Mouse (Mus musculus): ENCODE results near the gene Gm5741. TPM values are rescaled to one million over a fixed set of nuclear protein-coding genes. Genes with fewer than 3 reads are reported as not detected.
A peak's percentile ranks its signal among the peaks of the same experiment; 100 is the strongest.

The Gm5741 gene
- polyA plus RNA-seq, 1 experiment from 2014 or later, result 1.7 TPM

DNA sequence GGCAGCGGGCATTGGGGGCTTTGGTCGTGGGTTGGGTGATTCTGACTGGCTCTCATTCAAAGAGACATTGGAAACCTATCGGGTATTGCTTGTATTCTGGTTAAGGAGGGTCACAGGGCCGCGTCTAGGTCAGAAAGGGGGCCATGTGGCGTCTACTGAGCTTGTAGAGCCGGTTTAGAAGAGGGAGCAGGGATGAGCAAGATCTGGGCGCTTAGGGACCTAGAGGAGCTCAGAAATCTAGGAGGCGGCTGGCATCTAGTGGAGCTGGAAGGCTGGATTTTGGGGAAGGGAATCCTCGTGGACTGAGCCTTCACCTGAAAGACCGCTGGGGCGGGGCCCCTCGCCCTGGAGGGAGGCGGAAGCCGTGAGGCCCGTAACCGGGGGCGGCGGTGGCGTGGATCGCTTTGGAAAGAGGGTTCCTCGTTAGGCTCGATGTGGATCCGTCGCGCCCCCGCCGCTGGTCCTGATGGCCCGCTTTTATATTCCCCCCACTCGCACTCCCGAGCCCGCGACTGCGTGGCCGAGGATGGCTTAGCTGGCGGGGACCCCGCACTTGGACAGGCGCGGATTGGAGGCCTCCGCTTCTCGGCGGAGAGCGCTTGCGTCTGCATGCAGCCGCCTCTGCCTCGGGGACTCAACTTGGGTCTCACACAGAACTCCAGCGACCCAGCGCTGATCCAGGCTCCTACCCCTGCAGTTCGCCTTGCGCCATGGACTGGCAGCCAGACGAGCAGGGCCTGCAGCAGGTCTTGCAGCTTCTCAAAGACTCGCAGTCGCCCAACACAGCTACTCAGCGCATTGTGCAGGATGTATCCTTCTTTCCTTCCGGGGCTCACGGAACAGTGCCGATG lies 29.9 kb downstream of the Gm5741 start:
- no peaks in the 10 kb centered on the region for H3K27me3 ChIP-seq (ENCODE audit: control insufficient read depth, insufficient read depth, low read length)
- WGBS, result under 1% methylated on average over 56 of the region's 57 CpGs
- H3K4me2 ChIP-seq (ENCODE audit: low read length), result peak overlapping the region; percentile 98
- no peaks in the 10 kb centered on the region for H3K9me3 ChIP-seq (ENCODE audit: control insufficient read depth, low read length)
- H3K27ac ChIP-seq (replicated peaks; ENCODE audit: low read depth, low read length), result peak overlapping the region; percentile 97
- H3K4me3 ChIP-seq (replicated peaks; ENCODE audit: low read depth, low read length), result peak overlapping the region; percentile 81
- peak overlapping the region; percentile 87 for H3K9ac ChIP-seq (replicated peaks; ENCODE audit: low read length)
- peaks cover 36% of the 10 kb centered on the region for H3K36me3 ChIP-seq (ENCODE audit: control insufficient read depth, insufficient read depth, low read length)
- DNase-seq, result peak; percentile 61
- peaks cover 24% of the 10 kb centered on the region for H3K4me1 ChIP-seq (ENCODE audit: control insufficient read depth, insufficient read depth, low read length)
- no peak for ATAC-seq (ENCODE audit: low FRiP score, low TSS enrichment)

DNA sequence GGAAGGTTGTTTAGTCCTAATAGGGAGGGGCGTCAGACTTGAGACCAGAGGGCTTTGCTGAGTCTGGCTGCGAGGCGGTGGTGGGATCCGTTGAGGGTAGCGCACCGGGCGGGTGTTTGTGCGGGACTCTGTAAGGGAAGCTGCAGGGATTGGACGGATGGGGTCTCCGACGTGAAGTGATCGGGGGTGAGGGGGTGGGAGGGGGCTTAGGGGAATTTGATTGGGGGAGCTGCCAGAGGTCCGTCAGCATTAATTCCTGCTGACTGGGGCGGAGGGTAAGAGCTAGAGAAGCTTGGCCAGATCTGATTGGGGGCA lies 30.5 kb downstream of the Gm5741 start:
- Histone ChIP-seq H3K36me3 (ENCODE audit: control insufficient read depth, insufficient read depth, low read length) (peaks cover 37% of the 10 kb centered on the region), H3K4me1 (ENCODE audit: control insufficient read depth, insufficient read depth, low read length) (peaks cover 24% of the 10 kb centered on the region), H3K27me3 (ENCODE audit: control insufficient read depth, insufficient read depth, low read length) (no peaks in the 10 kb centered on the region), H3K4me3 (replicated peaks; ENCODE audit: low read depth, low read length) (peak overlapping the region; percentile 81), H3K9me3 (ENCODE audit: control insufficient read depth, low read length) (no peaks in the 10 kb centered on the region), H3K9ac (replicated peaks; ENCODE audit: low read length) (peak overlapping the region; percentile 87), H3K27ac (replicated peaks; ENCODE audit: low read depth, low read length) (peak overlapping the region; percentile 97), H3K4me2 (ENCODE audit: low read length) (peak overlapping the region; percentile 98)
- WGBS, result under 1% methylated on average over 14 of the region's 14 CpGs
- peak; percentile 75 for DNase-seq
- peak; percentile 61 for ATAC-seq (ENCODE audit: low FRiP score, low TSS enrichment)

DNA sequence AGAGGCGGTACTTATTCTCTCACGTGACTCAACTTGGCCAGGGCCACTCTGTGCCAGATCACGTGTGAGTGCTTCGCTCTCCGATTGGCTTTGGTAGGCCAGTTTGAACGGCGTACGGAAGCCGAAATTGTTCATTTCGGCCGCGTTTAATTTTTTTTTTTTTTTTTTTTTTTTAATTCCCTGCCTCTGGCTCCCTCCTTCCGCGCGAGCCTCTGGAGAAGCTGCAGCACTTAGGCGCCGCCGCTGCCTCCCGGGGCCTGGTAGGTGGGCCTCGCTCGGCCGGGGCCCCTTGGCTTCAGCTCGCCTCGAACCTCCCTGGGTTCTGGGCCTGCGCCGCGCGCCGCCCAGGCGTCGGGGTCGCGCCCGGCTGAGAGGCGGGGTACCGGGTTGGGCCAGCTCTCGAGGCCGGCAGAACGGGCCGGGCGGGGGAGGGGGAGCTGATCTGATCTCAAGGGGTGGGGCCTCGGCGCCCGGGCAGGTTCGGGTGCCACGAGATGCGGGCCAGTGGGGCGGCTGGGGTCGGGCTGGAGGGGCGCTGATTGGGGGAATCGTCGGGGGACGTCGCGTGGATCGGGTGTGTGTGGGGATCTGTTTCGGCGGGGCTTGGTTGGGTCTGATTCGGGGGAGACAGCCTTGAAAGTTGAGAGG lies 30.9 kb downstream of the Gm5741 start, which contains the start of gene Tnpo2:
TSS of gene Tnpo2 (plus strand) at position 198 of the 648 bp plus-strand sequence.
- ATAC-seq (ENCODE audit: low FRiP score, low TSS enrichment) (peak; percentile 94), DNase-seq (peak; percentile 96)
- Histone ChIP-seq H3K36me3 (ENCODE audit: control insufficient read depth, insufficient read depth, low read length) (peaks cover 36% of the 10 kb centered on the region), H3K4me1 (ENCODE audit: control insufficient read depth, insufficient read depth, low read length) (peaks cover 24% of the 10 kb centered on the region), H3K9ac (replicated peaks; ENCODE audit: low read length) (peak within 1 kb of the TSS; percentile 87), H3K4me3 (replicated peaks; ENCODE audit: low read depth, low read length) (peak within 1 kb of the TSS; percentile 81), H3K4me2 (ENCODE audit: low read length) (peak within 1 kb of the TSS; percentile 98), H3K9me3 (ENCODE audit: control insufficient read depth, low read length) (no peaks in the 10 kb centered on the region), H3K27ac (replicated peaks; ENCODE audit: low read depth, low read length) (peak within 1 kb of the TSS; percentile 97), H3K27me3 (ENCODE audit: control insufficient read depth, insufficient read depth, low read length) (no peaks in the 10 kb centered on the region)
- under 1% methylated on average over 59 of the region's 59 CpGs for WGBS

DNA sequence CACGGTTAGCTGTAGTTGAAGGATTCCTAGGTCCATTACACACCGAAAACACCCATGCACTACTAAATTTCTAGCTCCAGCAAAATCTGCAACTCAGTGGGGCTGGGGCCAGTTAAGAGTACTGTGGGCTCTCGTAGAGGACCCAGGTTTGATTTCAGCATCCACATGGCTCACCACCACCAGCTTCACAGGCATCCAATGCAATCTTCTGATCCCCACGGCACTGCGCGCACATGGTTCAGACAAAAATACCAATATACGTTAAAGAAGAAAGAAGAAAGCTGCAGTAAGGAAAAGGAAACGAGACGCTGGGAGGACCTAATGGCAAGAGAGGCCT lies 31.4 kb downstream of the Gm5741 start:
- ATAC-seq (ENCODE audit: low FRiP score, low TSS enrichment), result peak; percentile 46
- Histone ChIP-seq H3K4me2 (ENCODE audit: low read length) (peak overlapping the region; percentile 98), H3K9ac (replicated peaks; ENCODE audit: low read length) (peak overlapping the region; percentile 65), H3K27ac (replicated peaks; ENCODE audit: low read depth, low read length) (peak overlapping the region; percentile 65), H3K27me3 (ENCODE audit: control insufficient read depth, insufficient read depth, low read length) (no peaks in the 10 kb centered on the region), H3K4me1 (ENCODE audit: control insufficient read depth, insufficient read depth, low read length) (peaks cover 24% of the 10 kb centered on the region), H3K36me3 (ENCODE audit: control insufficient read depth, insufficient read depth, low read length) (peaks cover 36% of the 10 kb centered on the region), H3K4me3 (replicated peaks; ENCODE audit: low read depth, low read length) (peak overlapping the region; percentile 81), H3K9me3 (ENCODE audit: control insufficient read depth, low read length) (no peaks in the 10 kb centered on the region)
- under 1% methylated on average over 9 of the region's 9 CpGs for WGBS
- no peak for DNase-seq

DNA sequence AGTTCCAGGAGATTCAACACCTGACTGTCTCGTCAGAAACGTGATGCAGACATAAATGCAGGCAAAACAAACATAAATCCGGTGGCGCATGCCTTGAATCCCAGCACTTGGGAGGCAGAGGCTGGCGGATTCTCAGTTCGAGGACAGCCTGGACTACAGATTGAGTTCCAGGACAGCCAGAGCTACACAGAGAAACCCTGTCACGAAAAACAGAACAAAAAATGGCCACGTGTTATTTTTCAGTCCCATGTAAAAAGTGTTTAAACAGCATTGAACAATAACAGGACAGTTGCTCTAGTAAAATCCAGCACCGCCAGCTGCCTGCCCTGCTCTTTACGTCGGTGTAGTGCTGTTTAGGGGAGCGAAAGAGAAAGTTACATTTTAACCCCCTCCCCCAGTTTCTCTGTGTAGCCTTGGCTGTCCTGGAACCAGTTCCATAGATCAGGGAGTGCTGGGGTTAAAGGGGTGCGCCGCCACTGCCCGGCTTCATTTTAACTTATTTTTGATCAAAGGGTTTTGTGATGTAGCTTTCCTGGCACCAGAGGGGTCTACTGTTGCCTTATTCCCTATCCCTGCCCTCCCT lies 32.0 kb downstream of the Gm5741 start:
- peaks cover 35% of the 10 kb centered on the region for H3K36me3 ChIP-seq (ENCODE audit: control insufficient read depth, insufficient read depth, low read length)
- no peaks in the 10 kb centered on the region for H3K9me3 ChIP-seq (ENCODE audit: control insufficient read depth, low read length)
- WGBS, result 1% methylated on average over 15 of the region's 15 CpGs
- peak overlapping the region; percentile 65 for H3K9ac ChIP-seq (replicated peaks; ENCODE audit: low read length)
- H3K27me3 ChIP-seq (ENCODE audit: control insufficient read depth, insufficient read depth, low read length), result no peaks in the 10 kb centered on the region
- DNase-seq (peak; percentile 29), ATAC-seq (ENCODE audit: low FRiP score, low TSS enrichment) (no peak)
- peak overlapping the region; percentile 98 for H3K4me2 ChIP-seq (ENCODE audit: low read length)
- peaks cover 24% of the 10 kb centered on the region for H3K4me1 ChIP-seq (ENCODE audit: control insufficient read depth, insufficient read depth, low read length)
- peak overlapping the region; percentile 81 for H3K4me3 ChIP-seq (replicated peaks; ENCODE audit: low read depth, low read length)
- peak overlapping the region; percentile 65; the same call in 1 of the 2 replicates for H3K27ac ChIP-seq (replicated peaks; ENCODE audit: low read depth, low read length)

DNA sequence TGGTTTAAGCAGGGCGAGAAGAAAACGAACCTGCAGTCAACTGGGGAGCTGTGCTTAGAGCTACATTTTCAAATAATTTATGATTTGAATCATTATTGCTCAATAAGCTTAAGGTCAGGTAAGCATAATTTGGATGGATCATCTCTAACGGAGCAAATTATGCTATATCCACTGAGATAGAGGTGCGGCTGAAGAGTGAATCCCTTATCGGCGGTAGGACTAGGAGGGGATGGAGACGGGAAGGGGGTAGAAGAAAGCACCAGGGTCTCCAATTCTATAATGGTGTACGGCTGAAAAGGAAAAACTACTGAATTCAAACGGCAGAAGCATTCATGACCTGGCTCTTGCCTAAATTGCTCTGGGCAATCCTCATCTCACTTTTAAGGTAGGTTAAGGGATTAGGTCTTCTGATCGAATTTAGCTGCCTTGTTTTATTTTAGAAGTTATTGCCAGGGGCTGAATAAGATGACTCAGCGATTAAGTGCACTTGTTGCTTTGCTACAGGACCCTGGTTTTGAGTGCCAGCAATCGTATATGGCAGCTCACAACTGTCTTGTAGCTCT lies 32.5 kb downstream of the Gm5741 start:
- H3K4me1 ChIP-seq (ENCODE audit: control insufficient read depth, insufficient read depth, low read length), result peaks cover 24% of the 10 kb centered on the region
- no peak for DNase-seq
- no peaks in the 10 kb centered on the region for H3K9me3 ChIP-seq (ENCODE audit: control insufficient read depth, low read length)
- H3K4me3 ChIP-seq (replicated peaks; ENCODE audit: low read depth, low read length), result peak overlapping the region; percentile 81
- H3K9ac ChIP-seq (replicated peaks; ENCODE audit: low read length), result no peak overlapping the region
- no peaks in the 10 kb centered on the region for H3K27me3 ChIP-seq (ENCODE audit: control insufficient read depth, insufficient read depth, low read length)
- WGBS, result 7% methylated on average over 12 of the region's 12 CpGs
- H3K4me2 ChIP-seq (ENCODE audit: low read length), result peak overlapping the region; percentile 98
- ATAC-seq (ENCODE audit: low FRiP score, low TSS enrichment), result no peak
- no peak overlapping the region for H3K27ac ChIP-seq (replicated peaks; ENCODE audit: low read depth, low read length)
- H3K36me3 ChIP-seq (ENCODE audit: control insufficient read depth, insufficient read depth, low read length), result peaks cover 35% of the 10 kb centered on the region

DNA sequence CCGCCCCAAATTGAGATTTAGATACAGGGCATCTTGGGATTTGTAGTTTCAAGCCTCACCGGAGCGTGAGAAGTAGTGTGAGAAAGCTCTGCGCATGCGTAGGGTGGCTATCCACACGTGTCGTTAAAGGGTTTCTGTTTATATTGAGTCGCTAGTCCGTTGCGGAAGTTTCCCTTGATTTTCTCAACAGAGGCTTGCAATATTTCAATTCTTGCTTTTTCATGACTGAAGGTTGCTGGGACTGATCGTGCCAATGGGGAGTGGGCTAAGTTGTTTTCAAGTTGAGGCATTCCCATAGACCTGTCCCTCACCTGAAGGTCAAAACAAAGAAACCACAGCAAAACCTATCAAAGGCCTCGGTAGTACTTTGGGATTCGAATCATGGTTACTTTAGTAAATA lies 33.0 kb downstream of the Gm5741 start:
- H3K4me1 ChIP-seq (ENCODE audit: control insufficient read depth, insufficient read depth, low read length), result peaks cover 24% of the 10 kb centered on the region
- DNase-seq (peak; percentile 89), ATAC-seq (ENCODE audit: low FRiP score, low TSS enrichment) (no peak)
- peak overlapping the region; percentile 98 for H3K4me2 ChIP-seq (ENCODE audit: low read length)
- WGBS, result 2% methylated on average over 13 of the region's 13 CpGs
- no peaks in the 10 kb centered on the region for H3K27me3 ChIP-seq (ENCODE audit: control insufficient read depth, insufficient read depth, low read length)
- no peak overlapping the region for H3K27ac ChIP-seq (replicated peaks; ENCODE audit: low read depth, low read length)
- H3K4me3 ChIP-seq (replicated peaks; ENCODE audit: low read depth, low read length), result peak overlapping the region; percentile 81
- no peak overlapping the region for H3K9ac ChIP-seq (replicated peaks; ENCODE audit: low read length)
- peaks cover 39% of the 10 kb centered on the region for H3K36me3 ChIP-seq (ENCODE audit: control insufficient read depth, insufficient read depth, low read length)
- no peaks in the 10 kb centered on the region for H3K9me3 ChIP-seq (ENCODE audit: control insufficient read depth, low read length)

DNA sequence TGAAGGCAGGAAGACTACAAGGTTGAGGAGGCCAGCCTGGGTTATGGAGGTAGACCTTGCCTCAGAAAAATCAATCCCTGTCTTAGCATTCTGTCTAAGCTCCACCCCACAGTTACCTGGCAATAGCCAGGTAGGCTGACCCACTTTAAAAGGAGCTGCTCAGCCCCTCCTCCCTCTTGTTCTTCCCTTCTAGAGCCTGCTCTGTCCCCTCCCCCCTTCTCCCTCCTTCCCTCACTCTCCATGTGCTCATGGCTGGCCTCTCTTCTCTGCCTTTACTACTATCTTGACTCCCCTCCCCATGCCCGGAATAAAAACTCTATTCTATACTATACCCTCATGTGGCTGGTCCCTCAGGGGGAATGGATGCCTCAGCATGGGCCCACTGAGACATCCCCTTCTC lies 33.9 kb downstream of the Gm5741 start:
- no peak for ATAC-seq (ENCODE audit: low FRiP score, low TSS enrichment)
- Histone ChIP-seq H3K9me3 (ENCODE audit: control insufficient read depth, low read length) (no peaks in the 10 kb centered on the region), H3K27me3 (ENCODE audit: control insufficient read depth, insufficient read depth, low read length) (no peaks in the 10 kb centered on the region), H3K4me2 (ENCODE audit: low read length) (no peak overlapping the region), H3K4me1 (ENCODE audit: control insufficient read depth, insufficient read depth, low read length) (peaks cover 25% of the 10 kb centered on the region), H3K27ac (replicated peaks; ENCODE audit: low read depth, low read length) (no peak overlapping the region), H3K9ac (replicated peaks; ENCODE audit: low read length) (no peak overlapping the region), H3K4me3 (replicated peaks; ENCODE audit: low read depth, low read length) (no peak overlapping the region), H3K36me3 (ENCODE audit: control insufficient read depth, insufficient read depth, low read length) (peaks cover 46% of the 10 kb centered on the region)
- DNase-seq, result no peak
- 68% methylated on average over 1 of the region's 1 CpGs for WGBS

Measured in midbrain, embryonic 14.5 days (tissue).